Mouse (Mus musculus): ENCODE measurements around the gene Tfec.

GRCm38 (mm10) chr6:16846521-16846920, 51.7 kb downstream of the Tfec start:
- no peak for TF ChIP-seq CTCF (IDR thresholded peaks at IDR 0.05; ENCODE audit: borderline replicate concordance, extremely low read depth, insufficient read depth, insufficient read length)
- no peak for TF ChIP-seq POLR2A (IDR thresholded peaks at IDR 0.05; ENCODE audit: borderline replicate concordance, extremely low read depth, insufficient read depth, insufficient read length, poor library complexity, severe bottlenecking)
